Mouse (Mus musculus) kidney, embryonic 15.5 days (tissue): ENCODE measurements around the gene Poc1a. TPM values are rescaled to one million over a fixed set of nuclear protein-coding genes. Genes with fewer than 3 reads are reported as not detected.

Source experiments
- ATAC-seq: fragments of 200-750 bp; cut with Nextera tagmentation; replicated peaks from 2 replicates; pipeline ENCODE4 v1.8.0; 2017; ENCODE audit warnings: moderate TSS enrichment; ENCODE audit not compliant: low FRiP score
- H3K27ac ChIP-seq: fragments of 300-500 bp; sonication (generic); 2 replicates; pipeline ENCODE4 v1.5.1; 2015; ENCODE audit warnings: mild to moderate bottlenecking, inconsistent platforms
- H3K27me3 ChIP-seq: fragments of 300-500 bp; sonication (generic); 2 replicates; pipeline ENCODE4 v1.6.1; 2015; ENCODE audit warnings: inconsistent platforms
- H3K36me3 ChIP-seq: fragments of 300-500 bp; sonication (generic); 2 replicates; pipeline ENCODE4 v1.6.1; 2015; ENCODE audit warnings: inconsistent platforms
- H3K4me1 ChIP-seq: fragments of 300-500 bp; sonication (generic); 2 replicates; pipeline ENCODE4 v1.6.1; 2015; ENCODE audit warnings: inconsistent platforms
- H3K4me2 ChIP-seq: fragments of 300-500 bp; sonication (generic); 2 replicates; pipeline ENCODE4 v1.6.1; 2015; ENCODE audit warnings: moderate library complexity, mild to moderate bottlenecking, inconsistent platforms
- H3K4me3 ChIP-seq: fragments of 300-500 bp; sonication (generic); replicated peaks from 2 replicates; pipeline ENCODE4 v1.5.1; 2015; ENCODE audit warnings: mild to moderate bottlenecking, inconsistent platforms
- H3K9ac ChIP-seq: fragments of 300-500 bp; sonication (generic); 2 replicates; pipeline ENCODE4 v1.6.1; 2015; ENCODE audit warnings: mild to moderate bottlenecking, inconsistent platforms
- H3K9me3 ChIP-seq: fragments of 300-500 bp; sonication (generic); replicated peaks from 2 replicates; pipeline ENCODE4 v1.6.1; 2016; ENCODE audit warnings: inconsistent platforms
- whole genome bisulfite sequencing: fragments of 180-500 bp; shearing (Covaris S2); methylation state at CpG from one replicate; pipeline ENCODE4 v1.1.7; 2015; ENCODE audit warnings: mixed read lengths; 5-methylcytosine and 5-hydroxymethylcytosine counted together
- polyA plus RNA-seq: library from polyadenylated mRNA; unstranded; fragments of >200 nt; fragmentation: Nextera tagmentation; extraction: Ambion mirVana; gene quantifications from 2 replicates; pipeline ENCODE4 v1.2.1, GENCODE M21; 2015

Gene Poc1a
- 24.5 and 28.0 TPM in 2 replicates for polyA plus RNA-seq

GRCm38 (mm10) chr9:106280808-106281544 lies at the start of gene Poc1a:
Poc1a (plus strand) TSS chr9:106281061.
- Histone ChIP-seq H3K27me3 (no peaks in the 10 kb centered on the region), H3K4me3 (peak within 1 kb of the TSS; percentile 82), H3K27ac (peak within 1 kb of the TSS; percentile 88), H3K36me3 (peaks cover 28% of the 10 kb centered on the region), H3K4me1 (peaks cover 18% of the 10 kb centered on the region), H3K9me3 (no peaks in the 10 kb centered on the region), H3K9ac (peak within 1 kb of the TSS; percentile 67), H3K4me2 (peak within 1 kb of the TSS; percentile 89)
- peak; percentile 98 for ATAC-seq
- under 1% methylated on average over 47 of the region's 47 CpGs for WGBS

DNA sequence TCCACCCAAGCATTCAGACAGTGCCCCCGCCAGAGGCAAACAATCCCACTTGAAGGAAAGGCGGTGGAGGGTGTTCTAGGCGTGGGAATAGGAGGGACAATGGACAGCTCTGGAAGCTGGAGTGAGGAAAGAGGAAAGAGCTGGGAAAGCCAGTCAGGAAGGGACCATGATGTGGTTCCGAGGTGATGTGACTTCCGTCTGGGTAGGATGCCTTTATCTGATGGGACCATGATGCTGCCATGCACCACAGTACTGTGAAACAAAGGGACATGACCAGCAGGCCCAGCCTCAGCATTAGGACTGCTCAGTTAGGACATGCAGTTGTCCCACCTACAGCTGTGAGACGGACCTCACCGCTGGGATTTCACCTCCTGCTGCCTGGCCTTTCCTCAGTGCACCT lies 49.6 kb upstream of the Poc1a start:
- H3K4me2 ChIP-seq, result no peak overlapping the region

DNA sequence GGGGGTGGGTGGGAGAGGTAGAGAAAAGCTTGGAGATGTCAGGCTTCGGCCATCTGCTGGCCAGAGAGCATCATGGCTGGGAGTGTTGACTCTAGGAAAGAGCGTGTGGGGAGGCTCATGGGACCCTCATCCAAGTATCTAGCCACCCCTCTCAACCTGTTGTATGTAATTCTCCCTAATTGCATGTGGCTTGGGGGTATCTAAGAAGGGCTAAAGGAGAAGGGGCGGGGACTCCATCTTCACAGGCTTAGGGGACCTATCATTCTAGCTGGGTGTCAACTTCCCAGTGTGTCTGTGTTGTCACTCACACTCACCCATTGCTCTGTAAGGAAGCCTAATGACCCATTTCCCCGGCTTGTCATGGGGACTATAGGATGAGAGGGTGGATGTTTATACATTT lies 49.0 kb upstream of the Poc1a start:
- no peak for ATAC-seq
- Histone ChIP-seq H3K4me3 (no peak overlapping the region), H3K27ac (no peak overlapping the region), H3K36me3 (peaks cover 50% of the 10 kb centered on the region), H3K4me1 (peaks cover 12% of the 10 kb centered on the region), H3K9ac (no peak overlapping the region), H3K4me2 (no peak overlapping the region), H3K27me3 (peaks cover 3% of the 10 kb centered on the region; the same call in 1 of the 2 replicates), H3K9me3 (no peaks in the 10 kb centered on the region)
- 87% methylated on average over 4 of the region's 4 CpGs for WGBS

More for the DNA sequence above, 49.6 kb upstream of the Poc1a start:
- H3K4me1 ChIP-seq, result peaks cover 15% of the 10 kb centered on the region
- H3K4me3 ChIP-seq, result no peak overlapping the region
- H3K9me3 ChIP-seq, result no peaks in the 10 kb centered on the region
- H3K27me3 ChIP-seq, result peaks cover 4% of the 10 kb centered on the region; the same call in 1 of the 2 replicates
- no peak overlapping the region for H3K27ac ChIP-seq
- no peak for ATAC-seq
- WGBS, result 78% methylated on average over 7 of the region's 7 CpGs
- peaks cover 44% of the 10 kb centered on the region for H3K36me3 ChIP-seq
- H3K9ac ChIP-seq, result no peak overlapping the region

DNA sequence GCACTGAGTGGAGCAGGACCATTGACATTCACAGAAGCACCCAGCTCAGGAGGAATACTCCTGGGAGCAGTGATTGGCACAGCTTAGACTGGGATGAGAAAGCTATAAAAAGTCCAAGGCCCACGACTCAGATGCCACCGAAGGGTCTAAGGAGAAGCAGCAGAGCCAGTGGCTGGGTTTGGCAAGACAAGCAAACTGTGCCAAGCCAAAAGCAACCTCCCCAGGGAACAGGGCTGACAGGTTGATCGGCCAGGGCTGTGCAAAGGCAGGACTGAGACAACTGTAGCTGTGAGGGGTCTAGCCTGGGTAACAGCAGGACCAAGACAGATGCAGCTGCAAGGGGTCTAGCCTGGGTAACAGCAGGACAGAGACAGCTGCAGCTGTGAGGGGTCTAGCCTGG lies 47.9 kb upstream of the Poc1a start:
- Histone ChIP-seq H3K4me3 (no peak overlapping the region), H3K4me2 (no peak overlapping the region), H3K4me1 (peaks cover 12% of the 10 kb centered on the region), H3K9me3 (no peaks in the 10 kb centered on the region), H3K36me3 (peaks cover 61% of the 10 kb centered on the region), H3K9ac (no peak overlapping the region), H3K27me3 (no peaks in the 10 kb centered on the region), H3K27ac (no peak overlapping the region)
- ATAC-seq, result no peak
- WGBS, result 86% methylated on average over 3 of the region's 3 CpGs

DNA sequence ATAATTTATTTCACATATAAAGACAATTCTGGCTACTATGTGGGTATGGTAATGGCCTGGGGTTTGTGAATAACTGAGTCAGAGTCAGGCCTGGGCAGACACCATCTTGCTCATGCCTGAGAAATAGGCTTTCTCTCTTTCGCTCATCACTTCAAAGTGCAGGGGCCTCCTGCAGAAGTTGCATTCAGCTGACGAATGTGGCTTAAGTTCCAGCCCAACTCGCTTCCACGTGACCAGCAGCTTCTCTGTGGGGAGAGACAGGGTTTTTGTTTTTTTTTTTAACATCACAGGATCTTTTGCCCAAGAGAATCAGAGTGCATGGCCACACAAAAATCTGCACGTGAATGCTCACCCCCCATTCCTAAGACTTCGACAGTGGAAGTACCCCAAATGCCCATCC lies 46.9 kb upstream of the Poc1a start:
- no peak overlapping the region for H3K4me2 ChIP-seq
- H3K4me1 ChIP-seq, result peaks cover 12% of the 10 kb centered on the region
- H3K9me3 ChIP-seq, result no peaks in the 10 kb centered on the region
- H3K9ac ChIP-seq, result no peak overlapping the region
- WGBS, result 64% methylated on average over 6 of the region's 6 CpGs
- no peak overlapping the region for H3K27ac ChIP-seq
- no peaks in the 10 kb centered on the region for H3K27me3 ChIP-seq
- ATAC-seq, result no peak
- H3K4me3 ChIP-seq, result no peak overlapping the region
- peaks cover 71% of the 10 kb centered on the region for H3K36me3 ChIP-seq

DNA sequence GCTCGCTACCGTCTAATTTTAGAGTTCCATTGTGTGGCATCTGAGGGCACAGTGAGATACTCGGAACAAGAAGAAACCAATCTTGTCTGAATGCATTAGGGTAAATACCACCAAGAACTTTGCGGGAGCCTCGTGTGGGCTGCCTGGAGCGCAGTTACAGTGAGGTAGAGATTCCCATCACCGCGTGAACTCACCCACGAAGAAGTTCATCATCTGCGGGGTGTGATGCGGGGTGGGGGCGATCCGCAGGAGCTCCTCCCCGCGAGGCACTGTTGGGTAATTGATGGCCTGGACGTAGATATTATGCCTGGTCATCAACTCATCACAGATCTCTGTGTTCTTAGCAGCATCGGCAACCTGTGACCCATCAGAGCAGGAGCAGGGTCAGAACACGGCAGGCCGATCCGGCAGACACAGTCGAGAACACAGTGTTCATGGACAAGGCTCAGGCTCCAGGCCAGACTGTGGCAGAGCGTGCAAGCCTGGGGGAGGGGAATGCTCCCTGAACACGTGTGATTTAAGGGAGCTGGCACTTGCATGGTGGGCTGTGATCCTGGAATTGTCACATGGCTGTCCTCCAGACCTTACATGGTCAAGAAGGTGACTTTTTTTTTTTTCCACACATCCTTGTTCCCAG lies 45.5 kb upstream of the Poc1a start:
- Histone ChIP-seq H3K9me3 (no peaks in the 10 kb centered on the region), H3K27me3 (no peaks in the 10 kb centered on the region), H3K9ac (no peak overlapping the region), H3K4me2 (no peak overlapping the region), H3K4me1 (peaks cover 12% of the 10 kb centered on the region), H3K4me3 (no peak overlapping the region), H3K27ac (no peak overlapping the region), H3K36me3 (peaks cover 84% of the 10 kb centered on the region)
- ATAC-seq, result no peak
- WGBS, result 66% methylated on average over 23 of the region's 23 CpGs

- WGBS, result 86% methylated on average over 23 of the region's 23 CpGs
- ATAC-seq, result no peak
- Histone ChIP-seq H3K27ac (no peak overlapping the region), H3K4me2 (no peak overlapping the region), H3K36me3 (peaks cover 93% of the 10 kb centered on the region), H3K9me3 (no peaks in the 10 kb centered on the region), H3K27me3 (no peaks in the 10 kb centered on the region), H3K4me1 (peaks cover 10% of the 10 kb centered on the region), H3K9ac (no peak overlapping the region), H3K4me3 (no peak overlapping the region)
Observed at GRCm38 (mm10) chr9:106236156-106236817, 44.6 kb upstream of the Poc1a start.

DNA sequence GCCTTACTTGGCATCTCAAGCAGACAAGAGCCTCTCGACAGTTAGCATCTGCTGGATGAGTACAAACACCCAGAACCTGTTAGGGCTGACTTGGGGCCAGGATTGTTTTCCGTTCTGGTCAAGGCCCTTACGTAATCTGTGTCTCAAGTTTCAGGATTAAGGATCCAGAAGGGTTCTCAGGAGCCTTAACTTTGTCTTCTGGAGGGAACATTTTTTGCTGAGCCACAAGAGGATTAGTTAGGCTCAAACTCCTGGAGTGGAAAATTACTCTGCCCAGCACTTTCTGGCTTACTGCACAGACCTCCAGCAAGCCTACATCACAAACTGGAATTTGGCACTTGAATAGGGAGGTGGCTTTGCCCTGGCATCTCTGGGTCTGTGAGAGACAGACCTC lies 44.0 kb upstream of the Poc1a start:
- Histone ChIP-seq H3K9me3 (no peaks in the 10 kb centered on the region), H3K27ac (0 out of 2 replicates have a peak overlapping the region, but pooled peaks have one; percentile 23), H3K36me3 (peaks cover 99% of the 10 kb centered on the region), H3K9ac (no peak overlapping the region), H3K4me3 (no peak overlapping the region), H3K27me3 (no peaks in the 10 kb centered on the region), H3K4me2 (no peak overlapping the region), H3K4me1 (peaks cover 10% of the 10 kb centered on the region)
- no peak for ATAC-seq
- 70% methylated on average over 3 of the region's 3 CpGs for WGBS

DNA sequence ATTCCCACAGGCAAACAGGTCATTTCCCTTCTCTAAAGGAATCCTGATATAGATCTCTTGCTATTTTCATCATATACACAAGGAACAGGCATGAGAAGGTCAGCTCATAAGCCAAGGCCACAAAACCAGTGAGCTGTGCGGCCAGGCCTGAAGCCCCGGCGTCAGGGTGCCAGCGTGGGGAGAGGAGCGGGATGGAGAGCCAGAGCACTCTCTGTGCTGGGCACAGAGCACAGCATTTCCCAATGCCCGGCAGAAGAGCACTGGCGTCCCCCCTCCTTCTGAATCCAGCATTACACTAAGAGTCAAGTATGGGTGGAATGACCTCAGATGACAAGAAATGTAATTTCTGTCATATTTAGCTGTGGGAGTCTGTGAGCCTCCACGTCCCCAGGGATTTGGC lies 43.5 kb upstream of the Poc1a start:
- Histone ChIP-seq H3K9ac (no peak overlapping the region), H3K4me2 (no peak overlapping the region), H3K27ac (peak overlapping the region; percentile 23; the same call in 1 of the 2 replicates), H3K4me1 (peaks cover 10% of the 10 kb centered on the region), H3K27me3 (no peaks in the 10 kb centered on the region), H3K4me3 (no peak overlapping the region), H3K36me3 (peaks cover 99% of the 10 kb centered on the region), H3K9me3 (no peaks in the 10 kb centered on the region)
- ATAC-seq, result no peak
- 74% methylated on average over 8 of the region's 8 CpGs for WGBS

GRCm38 (mm10) chr9:106237878-106238277 lies 43.0 kb upstream of the Poc1a start:
- no peaks in the 10 kb centered on the region for H3K27me3 ChIP-seq
- H3K9me3 ChIP-seq, result no peaks in the 10 kb centered on the region
- no peak overlapping the region for H3K4me2 ChIP-seq
- peaks cover 11% of the 10 kb centered on the region for H3K4me1 ChIP-seq
- H3K4me3 ChIP-seq, result no peak overlapping the region
- peaks cover 99% of the 10 kb centered on the region for H3K36me3 ChIP-seq
- 92% methylated on average over 10 of the region's 10 CpGs for WGBS
- ATAC-seq, result no peak
- no peak overlapping the region for H3K9ac ChIP-seq
- peak overlapping the region; percentile 23; the same call in 1 of the 2 replicates for H3K27ac ChIP-seq

DNA sequence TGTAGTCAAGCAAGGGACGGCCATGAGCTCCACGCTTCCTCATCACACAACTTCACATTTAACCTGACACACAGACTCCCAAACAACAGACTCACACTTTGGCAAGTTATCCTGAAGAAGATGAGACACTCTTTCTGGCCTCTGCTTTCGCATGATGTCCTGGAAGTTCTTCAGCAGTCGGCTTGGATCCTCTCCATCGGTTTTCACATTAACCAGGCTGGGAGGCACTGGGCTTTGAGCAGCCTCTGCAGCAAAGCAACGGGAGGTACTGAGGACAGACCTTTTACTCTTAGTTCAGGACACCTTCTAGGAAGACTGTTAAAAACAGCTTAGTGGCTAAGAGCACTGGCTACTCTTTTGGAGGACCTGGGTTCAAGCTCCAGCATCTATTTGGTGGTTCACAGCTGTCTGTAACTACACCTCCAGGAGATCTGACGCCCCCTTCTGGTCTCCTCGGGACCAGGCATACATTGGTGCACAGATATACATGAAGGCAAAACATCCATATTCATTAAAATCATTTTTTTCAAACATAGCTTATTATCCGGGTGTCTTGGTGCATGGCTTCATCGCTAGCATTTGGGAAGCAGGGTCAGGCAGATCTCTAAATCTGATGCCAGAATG lies 39.2 kb upstream of the Poc1a start:
- Histone ChIP-seq H3K4me1 (peaks cover 20% of the 10 kb centered on the region), H3K9me3 (no peaks in the 10 kb centered on the region), H3K36me3 (peaks cover 74% of the 10 kb centered on the region), H3K4me3 (no peak overlapping the region), H3K27ac (no peak overlapping the region), H3K4me2 (no peak overlapping the region), H3K9ac (no peak overlapping the region), H3K27me3 (no peaks in the 10 kb centered on the region)
- WGBS, result 87% methylated on average over 10 of the region's 10 CpGs
- ATAC-seq, result no peak
